8 mouse cellular contexts compared by ENCODE assay signal in the genomic region with DNA sequence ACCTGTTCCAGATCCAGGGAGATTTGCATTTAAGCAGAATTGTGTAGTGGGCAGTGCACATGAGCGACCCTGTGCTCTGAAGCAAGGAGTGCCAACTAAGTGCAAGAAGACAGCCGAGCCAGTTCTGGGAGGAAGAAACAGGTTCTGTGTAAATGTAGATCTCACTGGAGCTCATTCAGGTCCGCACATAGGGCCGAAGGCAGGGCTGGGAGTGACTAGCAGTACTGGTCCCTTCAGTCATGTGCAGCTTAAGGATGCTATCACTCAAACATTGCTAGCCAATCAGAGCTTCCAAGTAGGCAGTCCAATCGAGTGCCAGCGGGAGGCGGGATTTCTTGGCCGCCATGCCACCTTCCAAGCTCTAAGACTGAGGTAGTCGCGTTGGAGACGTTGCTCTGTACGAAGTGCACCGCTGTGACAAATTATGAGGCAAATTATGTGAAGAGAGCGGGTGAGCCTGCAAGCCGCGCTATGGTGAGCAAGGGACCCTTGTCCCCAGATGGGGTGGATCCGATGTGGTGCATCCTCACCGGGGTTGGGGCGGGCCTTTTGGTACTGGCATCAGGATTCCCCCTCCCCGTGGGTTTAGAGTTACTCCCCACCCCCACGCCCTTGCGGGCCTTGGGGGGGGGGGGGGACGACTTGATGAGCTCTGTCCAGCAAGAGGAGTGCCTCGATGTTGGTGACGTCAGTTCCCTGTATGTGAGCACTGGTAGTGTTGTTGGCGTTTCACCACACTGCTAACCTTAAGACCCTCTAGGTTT. TPM values are rescaled to one million over a fixed set of nuclear protein-coding genes. Genes with fewer than 3 reads are reported as not detected.
DNase-seq lines count a peak whose midpoint lies in the region; ATAC-seq and TF ChIP-seq lines count a peak whose summit lies in the region.

No protein-coding gene starts in this region.

- H3K27me3 ChIP-seq in CH12.LX (replicated peaks) = no peaks in the 10 kb centered on the region
- H3K27me3 ChIP-seq in forebrain, embryonic 11.5 days (ENCODE audit: control insufficient read depth, insufficient read depth, low read length) = no peaks in the 10 kb centered on the region
- H3K27me3 ChIP-seq in heart, embryonic 16.5 days (ENCODE audit: control insufficient read depth, insufficient read depth, low read length) = no peaks in the 10 kb centered on the region
- no peaks in the 10 kb centered on the region for H3K27me3 ChIP-seq in liver, embryonic 15.5 days
- no peaks in the 10 kb centered on the region for H3K27me3 ChIP-seq in neural tube, embryonic 12.5 days (replicated peaks)

- H3K4me3 ChIP-seq in CH12.LX (replicated peaks in 1 of 3; ENCODE audit: low read depth in 2 of 3, low read length in 2 of 3, poor library complexity in 1 of 3) = peak overlapping the region; percentile 58 to 73 (median 67)
- H3K4me3 ChIP-seq in forebrain, embryonic 11.5 days (ENCODE audit: low read depth, low read length) = peak overlapping the region; percentile 56
- peak overlapping the region; percentile 72 for H3K4me3 ChIP-seq in heart, embryonic 16.5 days (ENCODE audit: low read length)
- peak overlapping the region; percentile 72 for H3K4me3 ChIP-seq in liver, embryonic 15.5 days (replicated peaks)
- peak overlapping the region; percentile 46 for H3K4me3 ChIP-seq in neural tube, embryonic 12.5 days

- peaks cover 14% of the 10 kb centered on the region for H3K79me2 ChIP-seq in CH12.LX (replicated peaks; ENCODE audit: control insufficient read depth, extremely low read depth, insufficient read depth, poor library complexity, severe bottlenecking)

- no peaks in the 10 kb centered on the region for H3K9me3 ChIP-seq in CH12.LX (replicated peaks; ENCODE audit: low read length)
- peaks cover 3% of the 10 kb centered on the region; the same call in 1 of the 2 replicates for H3K9me3 ChIP-seq in forebrain, embryonic 11.5 days (ENCODE audit: control insufficient read depth, low read length)
- peaks cover 4% of the 10 kb centered on the region for H3K9me3 ChIP-seq in heart, embryonic 16.5 days (replicated peaks; ENCODE audit: control insufficient read depth, low read length)
- H3K9me3 ChIP-seq in liver, embryonic 15.5 days (replicated peaks) = no peaks in the 10 kb centered on the region
- H3K9me3 ChIP-seq in neural tube, embryonic 12.5 days = peaks cover 14% of the 10 kb centered on the region

- peak overlapping the region; percentile 37; the same call in 1 of the 2 replicates for H3K9ac ChIP-seq in CH12.LX (ENCODE audit: insufficient read depth, low read depth)
- H3K9ac ChIP-seq in forebrain, embryonic 11.5 days (ENCODE audit: low read length) = peak overlapping the region; percentile 75
- peak overlapping the region; percentile 85 for H3K9ac ChIP-seq in heart, embryonic 16.5 days (ENCODE audit: low read length)
- H3K9ac ChIP-seq in liver, embryonic 15.5 days = peak overlapping the region; percentile 47
- H3K9ac ChIP-seq in neural tube, embryonic 12.5 days = peak overlapping the region; percentile 62

- in situ Hi-C loops in CH12.LX (cut with MboI; ENCODE audit: low pct_ligation_motif_present, low pct_unique_long_range_greater_than_20kb, low sequenced_read_pairs) = loop anchor here (25.0 kb wide), 1 partner anchor 246 kb away; the partner anchor contains the start of gene AI987944

- peak; percentile 72 for TF ChIP-seq POLR2A in CH12.LX (IDR thresholded peaks at IDR 0.05; ENCODE audit: low read depth, low read length)

- peak overlapping the region; percentile 77 for H3K27ac ChIP-seq in CH12.LX (ENCODE audit: insufficient read depth, low read depth)
- H3K27ac ChIP-seq in forebrain, embryonic 11.5 days (ENCODE audit: low read depth, low read length) = peak overlapping the region; percentile 93
- peak overlapping the region; percentile 98 for H3K27ac ChIP-seq in heart, embryonic 16.5 days (ENCODE audit: low read length)
- H3K27ac ChIP-seq in liver, embryonic 15.5 days (replicated peaks) = peak overlapping the region; percentile 86
- peak overlapping the region; percentile 65 for H3K27ac ChIP-seq in neural tube, embryonic 12.5 days

- WGBS in forebrain, embryonic 11.5 days = under 1% methylated on average over 26 of the region's 26 CpGs
- WGBS in heart, embryonic 16.5 days = under 1% methylated on average over 26 of the region's 26 CpGs
- WGBS in liver, embryonic 15.5 days (ENCODE audit: insufficient replicate concordance) = under 1% methylated on average over 26 of the region's 26 CpGs
- 0% methylated on average over 26 of the region's 26 CpGs for WGBS in neural tube, embryonic 12.5 days

- no peak for TF ChIP-seq RAD21 in CH12.LX (IDR thresholded peaks at IDR 0.05; ENCODE audit: low read depth, low read length)

- no peak for TF ChIP-seq EP300 in CH12.LX (IDR thresholded peaks at IDR 0.05; ENCODE audit: low read length)

- H3K4me1 ChIP-seq in CH12.LX (ENCODE audit: control insufficient read depth in 1 of 2, insufficient read depth in 2 of 2) = peaks cover 2 to 15% of the 10 kb centered on the region in 2 experiments; a peak in 3 of 4 replicates
- H3K4me1 ChIP-seq in forebrain, embryonic 11.5 days (replicated peaks; ENCODE audit: control insufficient read depth, insufficient read depth, low read length) = 0 out of 2 replicates have a peak, but pooled peaks cover 2% of the 10 kb centered on the region
- 0 out of 2 replicates have a peak, but pooled peaks cover 5% of the 10 kb centered on the region for H3K4me1 ChIP-seq in heart, embryonic 16.5 days (ENCODE audit: control insufficient read depth, insufficient read depth, low read length)
- peaks cover 14% of the 10 kb centered on the region for H3K4me1 ChIP-seq in liver, embryonic 15.5 days (replicated peaks)
- H3K4me1 ChIP-seq in neural tube, embryonic 12.5 days = peaks cover 4% of the 10 kb centered on the region

- dilution Hi-C loops in CH12.LX (cut with MboI; ENCODE audit: extremely low pct_ligation_motif_present, extremely low pct_unique_long_range_greater_than_20kb, low sequenced_read_pairs) = no loop called here

- H3K4me2 ChIP-seq in CH12.LX (ENCODE audit: insufficient read depth, low read depth, poor library complexity, severe bottlenecking) = peak overlapping the region; percentile 75
- peak overlapping the region; percentile 86 for H3K4me2 ChIP-seq in forebrain, embryonic 11.5 days (ENCODE audit: low read depth, low read length, severe bottlenecking)
- peak overlapping the region; percentile 95 for H3K4me2 ChIP-seq in heart, embryonic 16.5 days (ENCODE audit: low read depth, low read length)
- H3K4me2 ChIP-seq in liver, embryonic 15.5 days = peak overlapping the region; percentile 90
- peak overlapping the region; percentile 63 for H3K4me2 ChIP-seq in neural tube, embryonic 12.5 days (replicated peaks)

- DNase-seq in CH12.LX (ENCODE audit: extremely low read depth) = peak; percentile 93
- DNase-seq in c-Kit-positive CD71-positive TER-119-negative erythroid progenitor cells, embryonic 14.5 days (ENCODE audit: low read depth) = peak; percentile 86
- peak; percentile 90 for DNase-seq in forebrain, embryonic 11.5 days (ENCODE audit: low spot score)
- peak; percentile 91 to 95 for DNase-seq in kidney, postnatal 36 days
- peak; percentile 97 for DNase-seq in telencephalon, adult 2 months (ENCODE audit: low read depth, low spot score)

- ATAC-seq in forebrain, embryonic 11.5 days (replicated peaks; ENCODE audit: low FRiP score) = peak; percentile 97
- peak; percentile 95 for ATAC-seq in heart, embryonic 16.5 days (replicated peaks; ENCODE audit: extremely low read depth, insufficient read depth, low FRiP score)
- ATAC-seq in liver, embryonic 15.5 days (ENCODE audit: insufficient read depth) = peak; percentile 97
- ATAC-seq in neural tube, embryonic 12.5 days (ENCODE audit: low FRiP score, low read depth) = peak; percentile 97

- H3K36me3 ChIP-seq in CH12.LX (replicated peaks in 1 of 2; ENCODE audit: control insufficient read depth in 1 of 2, insufficient read depth in 1 of 2, low read length in 1 of 2) = peaks cover 13 to 32% of the 10 kb centered on the region in 2 experiments
- peaks cover 13% of the 10 kb centered on the region; the same call in 1 of the 2 replicates for H3K36me3 ChIP-seq in forebrain, embryonic 11.5 days (ENCODE audit: control insufficient read depth, insufficient read depth, low read length)
- H3K36me3 ChIP-seq in heart, embryonic 16.5 days (ENCODE audit: control insufficient read depth, insufficient read depth) = peaks cover 22% of the 10 kb centered on the region
- peaks cover 9% of the 10 kb centered on the region; the same call in 1 of the 2 replicates for H3K36me3 ChIP-seq in liver, embryonic 15.5 days (replicated peaks)
- peaks cover 32% of the 10 kb centered on the region for H3K36me3 ChIP-seq in neural tube, embryonic 12.5 days

- no peak for TF ChIP-seq CTCF in CH12.LX (conservative IDR thresholded peaks at IDR 0.05 in 1 of 2, IDR thresholded peaks at IDR 0.05 in 1 of 2; ENCODE audit: low read depth in 2 of 2, low read length in 2 of 2)

RNA-seq across cellular contexts. Expression of gene Zfp788, which starts 0.4 kb away (rescaled TPM):
- total RNA-seq in CH12.LX (2012; rRNA removed) (4.8 and 5.0 TPM in 2 replicates), CH12.LX (2014; rRNA removed) (11.6 and 13.8 TPM in 2 replicates)
- 5.4 and 5.6 TPM in 2 replicates for polyA plus RNA-seq in CH12.LX (2012; ENCODE audit: insufficient read length, low read depth)
- polyA plus RNA-seq in forebrain, embryonic 11.5 days (2014; fragmentation: Nextera tagmentation; extraction: Ambion mirVana) = 16.2 and 19.2 TPM in 2 replicates
- polyA plus RNA-seq in heart, embryonic 16.5 days (2015; fragmentation: Nextera tagmentation; extraction: Ambion mirVana) = 5.9 and 6.4 TPM in 2 replicates
- polyA plus RNA-seq in liver, embryonic 15.5 days (2015; fragmentation: Nextera tagmentation; extraction: Ambion mirVana) = 1.6 and 2.0 TPM in 2 replicates
- polyA plus RNA-seq in neural tube, embryonic 12.5 days (2016; fragmentation: Nextera tagmentation; extraction: Ambion mirVana) = 19.5 and 20.3 TPM in 2 replicates

RNA-seq across cellular contexts. Expression of gene 2610021A01Rik, which starts 34.4 kb away (rescaled TPM):
- total RNA-seq in CH12.LX (2012; rRNA removed) (18.2 and 20.5 TPM in 2 replicates), CH12.LX (2014; rRNA removed) (27.9 and 38.3 TPM in 2 replicates)
- polyA plus RNA-seq in CH12.LX (2012; ENCODE audit: insufficient read length, low read depth) = 14.1 and 17.3 TPM in 2 replicates
- 19.0 and 19.2 TPM in 2 replicates for polyA plus RNA-seq in forebrain, embryonic 11.5 days (2014; fragmentation: Nextera tagmentation; extraction: Ambion mirVana)
- polyA plus RNA-seq in heart, embryonic 16.5 days (2015; fragmentation: Nextera tagmentation; extraction: Ambion mirVana) = 6.9 and 7.3 TPM in 2 replicates
- polyA plus RNA-seq in liver, embryonic 15.5 days (2015; fragmentation: Nextera tagmentation; extraction: Ambion mirVana) = 3.2 and 4.2 TPM in 2 replicates
- polyA plus RNA-seq in neural tube, embryonic 12.5 days (2016; fragmentation: Nextera tagmentation; extraction: Ambion mirVana) = 12.2 and 15.6 TPM in 2 replicates

RNA-seq across cellular contexts. Expression of gene Gm6871, which starts 59.9 kb away (rescaled TPM):
- total RNA-seq in CH12.LX (2012; rRNA removed) (0.13 TPM in 1 of 2 replicates, not detected in the other), CH12.LX (2014; rRNA removed) (0.63 TPM in 1 of 2 replicates, not detected in the other)
- 0.19 TPM in 1 of 2 replicates, not detected in the other for polyA plus RNA-seq in CH12.LX (2012; ENCODE audit: insufficient read length, low read depth)
- not detected in 2 replicates for polyA plus RNA-seq in forebrain, embryonic 11.5 days (2014; fragmentation: Nextera tagmentation; extraction: Ambion mirVana)
- polyA plus RNA-seq in heart, embryonic 16.5 days (2015; fragmentation: Nextera tagmentation; extraction: Ambion mirVana) = not detected in 2 replicates
- polyA plus RNA-seq in liver, embryonic 15.5 days (2015; fragmentation: Nextera tagmentation; extraction: Ambion mirVana) = not detected in 2 replicates
- polyA plus RNA-seq in neural tube, embryonic 12.5 days (2016; fragmentation: Nextera tagmentation; extraction: Ambion mirVana) = not detected in 2 replicates

Comparison
In these comparisons a context has a peak if more than half of its experiments do, and no peak if none do; other contexts are left out.
1. Peak in every context shown above with its lines: DNase-seq, ATAC-seq, H3K4me3 ChIP-seq and H3K27ac ChIP-seq.